ENCODE assay signal across 21 mouse cellular contexts in genomic region chr7:102104126-102104525, GRCm38 (mm10). TPM values are rescaled to one million over a fixed set of nuclear protein-coding genes. Genes with fewer than 3 reads are reported as not detected.
DNase-seq lines count a peak whose midpoint lies in the region; ATAC-seq and TF ChIP-seq lines count a peak whose summit lies in the region.
"Had no signal": no experiment of that assay in that cellular context is flagged by ENCODE, and none has a peak within 500 bp of the region (broad histone marks: within the 10 kb centered on the region; RNA-seq: fewer than 3 reads in every experiment).

No protein-coding gene starts in this region.

- H3K27me3 ChIP-seq in heart, embryonic 10.5 days (ENCODE audit: insufficient read depth, poor library complexity, severe bottlenecking), result no peaks in the 10 kb centered on the region
- H3K27me3 ChIP-seq in lung, embryonic 14.5 days (ENCODE audit: insufficient read depth, low read length), result no peaks in the 10 kb centered on the region
- 0 out of 2 replicates have a peak, but pooled peaks cover 5% of the 10 kb centered on the region for H3K27me3 ChIP-seq in forebrain, embryonic 13.5 days
- no peaks in the 10 kb centered on the region for H3K27me3 ChIP-seq in thymus, adult 2 months (ENCODE audit: control insufficient read depth, insufficient read depth, low read length)
- H3K27me3 ChIP-seq: embryonic facial prominence, embryonic 15.5 days; heart, embryonic 12.5 days; midbrain, embryonic 15.5 days had no signal

- H3K4me2 ChIP-seq in lung, embryonic 14.5 days, result no peak overlapping the region
- no peak overlapping the region for H3K4me2 ChIP-seq in forebrain, embryonic 13.5 days
- H3K4me2 ChIP-seq: embryonic facial prominence, embryonic 15.5 days; heart, embryonic 12.5 days; midbrain, embryonic 15.5 days had no signal

- H3K4me1 ChIP-seq in heart, embryonic 10.5 days, result peaks cover 51% of the 10 kb centered on the region
- H3K4me1 ChIP-seq in lung, embryonic 14.5 days (ENCODE audit: insufficient read depth), result peaks cover 12% of the 10 kb centered on the region
- H3K4me1 ChIP-seq in lung, adult 2 months (ENCODE audit: control insufficient read depth, insufficient read depth, low read length), result peaks cover 2% of the 10 kb centered on the region; the same call in 1 of the 2 replicates
- peaks cover 21% of the 10 kb centered on the region for H3K4me1 ChIP-seq in forebrain, embryonic 13.5 days
- H3K4me1 ChIP-seq in thymus, adult 2 months (replicated peaks; ENCODE audit: control insufficient read depth, insufficient read depth, low read length), result peaks cover 42% of the 10 kb centered on the region

- DNase-seq in heart, embryonic 10.5 days (ENCODE audit: low spot score), result no peak
- DNase-seq in heart, adult 8-10 months (ENCODE audit: low spot score), result no peak
- peak; percentile 40 for DNase-seq in lung, embryonic 14.5 days
- no peak for DNase-seq in lung, adult 2 months
- peak; percentile 65 to 69 for DNase-seq in cerebellum, postnatal 14 days
- DNase-seq in lung, postnatal 4 days, result peak; percentile 29 to 62
- DNase-seq in thymus, adult 2 months, result no peak
- DNase-seq: kidney, postnatal 25 days; thymus, adult 18-20 months had no signal

- ATAC-seq in lung, embryonic 14.5 days (ENCODE audit: insufficient read depth), result no peak
- ATAC-seq in forebrain, embryonic 13.5 days, result no peak
- ATAC-seq: midbrain, embryonic 15.5 days had no signal

- no peaks in the 10 kb centered on the region for H3K36me3 ChIP-seq in heart, embryonic 10.5 days
- no peaks in the 10 kb centered on the region for H3K36me3 ChIP-seq in lung, embryonic 14.5 days (ENCODE audit: insufficient read depth)
- H3K36me3 ChIP-seq in forebrain, embryonic 13.5 days (ENCODE audit: poor library complexity, severe bottlenecking), result no peaks in the 10 kb centered on the region
- H3K36me3 ChIP-seq in thymus, adult 2 months (ENCODE audit: control insufficient read depth, insufficient read depth, low read length), result no peaks in the 10 kb centered on the region
- H3K36me3 ChIP-seq: embryonic facial prominence, embryonic 15.5 days; heart, embryonic 12.5 days; midbrain, embryonic 15.5 days had no signal

- no peak overlapping the region for H3K4me3 ChIP-seq in heart, embryonic 10.5 days
- H3K4me3 ChIP-seq in lung, embryonic 14.5 days (ENCODE audit: low read depth, low read length), result no peak overlapping the region
- H3K4me3 ChIP-seq in lung, adult 2 months (replicated peaks; ENCODE audit: extremely low read depth, low read depth, low read length), result no peak overlapping the region
- H3K4me3 ChIP-seq in forebrain, embryonic 13.5 days, result no peak overlapping the region
- no peak overlapping the region for H3K4me3 ChIP-seq in thymus, adult 2 months (ENCODE audit: control insufficient read depth, insufficient read depth, low read length)
- H3K4me3 ChIP-seq: embryonic facial prominence, embryonic 15.5 days; heart, embryonic 12.5 days; midbrain, embryonic 15.5 days had no signal

- TF ChIP-seq POLR2A in lung, adult 2 months (IDR thresholded peaks at IDR 0.05; ENCODE audit: borderline replicate concordance, extremely low read depth, low read depth, low read length), result no peak
- TF ChIP-seq POLR2A in thymus, adult 2 months (IDR thresholded peaks at IDR 0.05; ENCODE audit: control insufficient read depth, extremely low read depth, insufficient read depth, low read length, poor library complexity), result no peak

- WGBS in heart, embryonic 10.5 days, result 62% methylated on average over 5 of the region's 5 CpGs
- WGBS in lung, embryonic 14.5 days, result 56% methylated on average over 5 of the region's 5 CpGs
- WGBS in lung, adult 2 months, result 53% methylated on average over 5 of the region's 5 CpGs
- WGBS in forebrain, embryonic 13.5 days, result 78% methylated on average over 5 of the region's 5 CpGs
- WGBS in thymus, adult 2 months, result 80% methylated on average over 5 of the region's 5 CpGs

- H3K9ac ChIP-seq in lung, embryonic 14.5 days, result no peak overlapping the region
- H3K9ac ChIP-seq in forebrain, embryonic 13.5 days, result no peak overlapping the region
- H3K9ac ChIP-seq: embryonic facial prominence, embryonic 15.5 days; heart, embryonic 12.5 days; midbrain, embryonic 15.5 days had no signal

- H3K9me3 ChIP-seq in heart, embryonic 10.5 days, result no peaks in the 10 kb centered on the region
- no peaks in the 10 kb centered on the region for H3K9me3 ChIP-seq in lung, embryonic 14.5 days (ENCODE audit: low read depth, low read length)
- no peaks in the 10 kb centered on the region for H3K9me3 ChIP-seq in forebrain, embryonic 13.5 days (replicated peaks)
- H3K9me3 ChIP-seq: embryonic facial prominence, embryonic 15.5 days; heart, embryonic 12.5 days; midbrain, embryonic 15.5 days had no signal

- no peak for TF ChIP-seq CTCF in lung, embryonic 14.5 days (IDR thresholded peaks at IDR 0.05; ENCODE audit: low read depth)
- no peak for TF ChIP-seq CTCF in lung, adult 2 months (IDR thresholded peaks at IDR 0.05; ENCODE audit: insufficient read depth, low read length)
- TF ChIP-seq CTCF in thymus, adult 2 months (IDR thresholded peaks at IDR 0.05; ENCODE audit: borderline replicate concordance, control insufficient read depth, extremely low read depth, insufficient read depth, low read length, poor library complexity), result no peak

- H3K27ac ChIP-seq in heart, embryonic 10.5 days, result 0 out of 2 replicates have a peak overlapping the region, but pooled peaks have one; percentile 3
- H3K27ac ChIP-seq in lung, embryonic 14.5 days (ENCODE audit: low read depth), result no peak overlapping the region
- H3K27ac ChIP-seq in forebrain, embryonic 13.5 days, result no peak overlapping the region
- no peak overlapping the region for H3K27ac ChIP-seq in thymus, adult 2 months (ENCODE audit: control insufficient read depth, insufficient read depth, low read length)
- H3K27ac ChIP-seq: embryonic facial prominence, embryonic 15.5 days; midbrain, embryonic 15.5 days had no signal

RNA-seq across cellular contexts. Expression of gene Art1, which starts 2.6 kb away (rescaled TPM):
- polyA plus RNA-seq in heart, embryonic 10.5 days (2016; fragmentation: Nextera tagmentation; extraction: Ambion mirVana), result 8.1 and 18.4 TPM in 2 replicates
- total RNA-seq in heart, adult 8-10 months (2022), result 100 to 1,000 TPM; 301 to 387 (median 344) TPM
- polyA plus RNA-seq in lung, embryonic 14.5 days (2014; fragmentation: Nextera tagmentation; extraction: Ambion mirVana), result 0.50 and 0.65 TPM in 2 replicates
- 7.3 and 15.7 TPM in 2 replicates for polyA plus RNA-seq in lung, adult 2 months (2012; rRNA removed)
- 0.23 and 0.53 TPM in 2 replicates for polyA plus RNA-seq in forebrain, embryonic 13.5 days (2015; fragmentation: Nextera tagmentation; extraction: Ambion mirVana)
- polyA plus RNA-seq in thymus, adult 2 months (2012; rRNA removed), result 15.7 and 23.7 TPM in 2 replicates
- total RNA-seq: layer of hippocampus, postnatal 10 days; left cerebral cortex, postnatal 25 days; megakaryocyte progenitor cell, adult 5-6 weeks had no signal
- polyA plus RNA-seq: liver, adult 2 months had no signal

RNA-seq across cellular contexts. Expression of gene Art5, which starts 5.2 kb away (rescaled TPM):
- polyA plus RNA-seq in heart, embryonic 10.5 days (2016; fragmentation: Nextera tagmentation; extraction: Ambion mirVana), result 3.8 and 4.2 TPM in 2 replicates
- total RNA-seq in heart, adult 8-10 months (2022), result 10 to 100 TPM; 15.4 to 33.2 (median 23.0) TPM
- polyA plus RNA-seq in lung, embryonic 14.5 days (2014; fragmentation: Nextera tagmentation; extraction: Ambion mirVana), result 1.1 and 1.2 TPM in 2 replicates
- polyA plus RNA-seq in lung, adult 2 months (2012; rRNA removed), result 0.27 and 1.2 TPM in 2 replicates
- polyA plus RNA-seq in forebrain, embryonic 13.5 days (2015; fragmentation: Nextera tagmentation; extraction: Ambion mirVana), result 1.3 and 1.7 TPM in 2 replicates
- 2.4 and 3.7 TPM in 2 replicates for polyA plus RNA-seq in thymus, adult 2 months (2012; rRNA removed)
- total RNA-seq: adrenal gland, adult 18-20 months; layer of hippocampus, postnatal 10 days; left cerebral cortex, postnatal 25 days; liver, adult 2 months had no signal
- polyA plus RNA-seq: liver, adult 2 months had no signal

RNA-seq across cellular contexts. Expression of gene Chrna10, which starts 12.5 kb away (rescaled TPM):
- 0.06 TPM in 2 replicates for polyA plus RNA-seq in heart, embryonic 10.5 days (2016; fragmentation: Nextera tagmentation; extraction: Ambion mirVana)
- total RNA-seq in heart, adult 8-10 months (2022), result not detected
- polyA plus RNA-seq in lung, embryonic 14.5 days (2014; fragmentation: Nextera tagmentation; extraction: Ambion mirVana), result not detected in 2 replicates
- polyA plus RNA-seq in lung, adult 2 months (2012; rRNA removed), result 1.6 and 1.9 TPM in 2 replicates
- polyA plus RNA-seq in forebrain, embryonic 13.5 days (2015; fragmentation: Nextera tagmentation; extraction: Ambion mirVana), result not detected in 2 replicates
- 1.7 and 1.8 TPM in 2 replicates for polyA plus RNA-seq in thymus, adult 2 months (2012; rRNA removed)
- total RNA-seq: adrenal gland, adult 18-20 months; layer of hippocampus, postnatal 10 days; liver, adult 2 months; megakaryocyte progenitor cell, adult 5-6 weeks had no signal
- polyA plus RNA-seq: forebrain, embryonic 11.5 days; heart, embryonic 12.5 days; midbrain, embryonic 15.5 days; neural tube, embryonic 11.5 days had no signal

RNA-seq across cellular contexts. Expression of gene Trpc2, which starts 21.2 kb away (rescaled TPM):
- polyA plus RNA-seq in heart, embryonic 10.5 days (2016; fragmentation: Nextera tagmentation; extraction: Ambion mirVana), result not detected in 2 replicates
- total RNA-seq in heart, adult 8-10 months (2022), result under 1 TPM in 2 of 4 experiments, not detected in 2; 0.11 to 0.87 TPM
- polyA plus RNA-seq in lung, embryonic 14.5 days (2014; fragmentation: Nextera tagmentation; extraction: Ambion mirVana), result not detected in 2 replicates
- not detected in 2 replicates for polyA plus RNA-seq in lung, adult 2 months (2012; rRNA removed)
- not detected in 2 replicates for polyA plus RNA-seq in forebrain, embryonic 13.5 days (2015; fragmentation: Nextera tagmentation; extraction: Ambion mirVana)
- polyA plus RNA-seq in thymus, adult 2 months (2012; rRNA removed), result 0.61 and 0.92 TPM in 2 replicates
- total RNA-seq: adrenal gland, adult 18-20 months; hematopoietic stem cell, adult 5-6 weeks; megakaryocyte progenitor cell, adult 5-6 weeks had no signal
- polyA plus RNA-seq: forebrain, embryonic 11.5 days; liver, adult 2 months; midbrain, embryonic 15.5 days; neural tube, embryonic 11.5 days had no signal

RNA-seq across cellular contexts. Expression of gene Xntrpc, which starts 38.6 kb away (rescaled TPM):
- polyA plus RNA-seq in heart, embryonic 10.5 days (2016; fragmentation: Nextera tagmentation; extraction: Ambion mirVana), result 1.5 and 1.7 TPM in 2 replicates
- total RNA-seq in heart, adult 8-10 months (2022), result 1 to 10 TPM in 2 of 4 experiments, under 1 TPM in 2; 0.47 to 1.1 (median 0.82) TPM
- polyA plus RNA-seq in lung, embryonic 14.5 days (2014; fragmentation: Nextera tagmentation; extraction: Ambion mirVana), result 1.0 and 1.2 TPM in 2 replicates
- 3.0 and 3.5 TPM in 2 replicates for polyA plus RNA-seq in lung, adult 2 months (2012; rRNA removed)
- 1.8 and 2.1 TPM in 2 replicates for polyA plus RNA-seq in forebrain, embryonic 13.5 days (2015; fragmentation: Nextera tagmentation; extraction: Ambion mirVana)
- polyA plus RNA-seq in thymus, adult 2 months (2012; rRNA removed), result 11.9 and 12.1 TPM in 2 replicates

Comparison
In these comparisons a context has a peak if more than half of its experiments do, and no peak if none do; other contexts are left out.
1. DNase-seq: peak in lung, embryonic 14.5 days (single experiment), cerebellum, postnatal 14 days (2 of 2) and lung, postnatal 4 days (2 of 2); none in heart, embryonic 10.5 days (single experiment), heart, adult 8-10 months (single experiment), lung, adult 2 months (single experiment) and thymus, adult 2 months (single experiment).